Mouse (Mus musculus): ENCODE results near the gene Polrmt.

GRCm38 (mm10) chr10:79708668-79709067 lies 37.7 kb downstream of the Polrmt start:
- no peak for TF ChIP-seq CTCF (conservative IDR thresholded peaks at IDR 0.05; ENCODE audit: insufficient read depth, insufficient read length, low read depth, low read length)
- no peak for TF ChIP-seq POLR2A (IDR thresholded peaks at IDR 0.05; ENCODE audit: low read depth, low read length)

All from kidney, adult 2 months (tissue).